Comparison of ENCODE assay signal across 24 mouse cellular contexts in the genomic region with DNA sequence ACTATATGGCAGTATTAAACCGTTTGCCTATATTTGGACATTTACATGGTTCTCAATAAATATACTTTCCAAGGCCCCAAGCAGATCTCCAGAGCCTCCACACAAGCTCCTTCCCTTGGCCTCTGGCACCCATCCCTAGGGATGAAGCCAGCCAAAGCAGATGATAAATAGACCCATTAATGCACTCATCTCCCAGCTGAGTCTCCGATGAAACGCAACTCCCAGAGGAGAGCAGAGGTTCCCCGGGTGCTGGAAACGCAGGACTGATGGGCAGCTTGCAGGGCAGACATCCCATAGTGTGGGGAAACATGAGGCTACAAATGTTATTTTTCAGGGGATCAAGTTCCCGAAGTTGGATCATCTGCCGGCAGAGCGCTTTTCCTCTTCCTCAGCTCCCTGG. TPM values are rescaled to one million over a fixed set of nuclear protein-coding genes. Genes with fewer than 3 reads are reported as not detected.
DNase-seq lines count a peak whose midpoint lies in the region; ATAC-seq and TF ChIP-seq lines count a peak whose summit lies in the region.
"Had no signal": no experiment of that assay in that cellular context is flagged by ENCODE, and none has a peak within 500 bp of the region (broad histone marks: within the 10 kb centered on the region; RNA-seq: fewer than 3 reads in every experiment).

No protein-coding gene starts in this region.

- no peaks in the 10 kb centered on the region for H3K9me3 ChIP-seq in kidney, embryonic 16.5 days (ENCODE audit: low read length)
- H3K9me3 ChIP-seq: embryonic facial prominence, embryonic 12.5 days; forebrain, embryonic 12.5 days; heart, embryonic 12.5 days; hindbrain, embryonic 10.5 days; intestine, embryonic 15.5 days; limb, embryonic 13.5 days; liver, embryonic 12.5 days; midbrain, embryonic 12.5 days had no signal

- 0 out of 2 replicates have a peak overlapping the region, but pooled peaks have one; percentile 2 for H3K4me3 ChIP-seq in gastrocnemius, adult 2 months
- no peak overlapping the region for H3K4me3 ChIP-seq in kidney, embryonic 16.5 days (ENCODE audit: low read length)
- H3K4me3 ChIP-seq in myocyte: no peak overlapping the region
- H3K4me3 ChIP-seq: embryonic facial prominence, embryonic 12.5 days; erythroblast, embryonic 14.5 days; forebrain, embryonic 12.5 days; heart, embryonic 12.5 days; hindbrain, embryonic 10.5 days; intestine, embryonic 15.5 days; limb, embryonic 13.5 days; liver, embryonic 12.5 days; midbrain, embryonic 12.5 days had no signal

- TF ChIP-seq POLR2A in myocyte (IDR thresholded peaks at IDR 0.05; ENCODE audit: insufficient read length, low read depth): no peak

- TF ChIP-seq CTCF in gastrocnemius, adult 2 months (IDR thresholded peaks at IDR 0.05): no peak

- H3K9ac ChIP-seq in kidney, embryonic 16.5 days (replicated peaks; ENCODE audit: low read length): no peak overlapping the region
- H3K9ac ChIP-seq: embryonic facial prominence, embryonic 12.5 days; forebrain, embryonic 12.5 days; heart, embryonic 12.5 days; intestine, embryonic 15.5 days; limb, embryonic 13.5 days; liver, embryonic 12.5 days; midbrain, embryonic 12.5 days had no signal

- 0 out of 2 replicates have a peak, but pooled peaks cover 6% of the 10 kb centered on the region for H3K4me1 ChIP-seq in kidney, embryonic 16.5 days (ENCODE audit: insufficient read depth, low read length)
- H3K4me1 ChIP-seq: embryonic facial prominence, embryonic 12.5 days; forebrain, embryonic 12.5 days; intestine, embryonic 15.5 days; limb, embryonic 13.5 days; liver, embryonic 12.5 days; midbrain, embryonic 12.5 days had no signal

- H3K27me3 ChIP-seq in kidney, embryonic 16.5 days (ENCODE audit: insufficient read depth, low read length): no peaks in the 10 kb centered on the region
- no peaks in the 10 kb centered on the region for H3K27me3 ChIP-seq in myocyte (ENCODE audit: control insufficient read depth, insufficient read depth, insufficient read length)
- H3K27me3 ChIP-seq: embryonic facial prominence, embryonic 12.5 days; forebrain, embryonic 12.5 days; heart, embryonic 12.5 days; intestine, embryonic 15.5 days; limb, embryonic 13.5 days; midbrain, embryonic 12.5 days had no signal

- no peaks in the 10 kb centered on the region for H3K79me2 ChIP-seq in myocyte (ENCODE audit: control insufficient read depth, insufficient read depth)

- H3ac ChIP-seq in myocyte (ENCODE audit: control insufficient read depth, insufficient read length): no peak overlapping the region

- peak overlapping the region; percentile 56 for H3K27ac ChIP-seq in gastrocnemius, adult 2 months
- H3K27ac ChIP-seq in kidney, embryonic 16.5 days (ENCODE audit: low read length): no peak overlapping the region
- H3K27ac ChIP-seq: embryonic facial prominence, embryonic 12.5 days; forebrain, embryonic 12.5 days; hindbrain, embryonic 10.5 days; intestine, embryonic 15.5 days; limb, embryonic 13.5 days; liver, embryonic 12.5 days; midbrain, embryonic 12.5 days had no signal

- H3K4me2 ChIP-seq in kidney, embryonic 16.5 days (replicated peaks; ENCODE audit: low read depth, low read length): no peak overlapping the region
- peak overlapping the region; percentile 52 for H3K4me2 ChIP-seq in myocyte (ENCODE audit: low read depth)
- H3K4me2 ChIP-seq: embryonic facial prominence, embryonic 12.5 days; forebrain, embryonic 12.5 days; heart, embryonic 12.5 days; intestine, embryonic 15.5 days; limb, embryonic 13.5 days; liver, embryonic 12.5 days; midbrain, embryonic 12.5 days had no signal

- no peaks in the 10 kb centered on the region for H3K36me3 ChIP-seq in kidney, embryonic 16.5 days (ENCODE audit: insufficient read depth, low read length)
- H3K36me3 ChIP-seq in myocyte (ENCODE audit: control insufficient read depth, insufficient read depth): no peaks in the 10 kb centered on the region
- H3K36me3 ChIP-seq: embryonic facial prominence, embryonic 12.5 days; forebrain, embryonic 12.5 days; heart, embryonic 12.5 days; hindbrain, embryonic 10.5 days; intestine, embryonic 15.5 days; limb, embryonic 13.5 days; liver, embryonic 12.5 days; midbrain, embryonic 12.5 days had no signal

- intact Hi-C loops in gastrocnemius, adult 2 months (cut with DNase I): no loop called here

- no peak for ATAC-seq in kidney, embryonic 16.5 days (ENCODE audit: low FRiP score, low TSS enrichment)
- ATAC-seq: CD4-positive, CD25-positive, alpha-beta regulatory T cell, adult 4 months; hindbrain, embryonic 16.5 days; intestine, embryonic 15.5 days; liver, embryonic 12.5 days had no signal

- peak; percentile 69 for DNase-seq in gastrocnemius, adult 2 months
- DNase-seq in gastrocnemius, postnatal 10 days: no peak
- DNase-seq in kidney, postnatal 4 days: peak; percentile 11 to 40
- peak; percentile 70 for DNase-seq in NIH3T3 (ENCODE audit: low read depth)
- DNase-seq in heart, adult 11 months: no peak
- no peak for DNase-seq in layer of hippocampus, adult 8-10 months (ENCODE audit: low spot score in 2 of 2)
- DNase-seq: cerebellum, adult 18-20 months; cerebellum, postnatal 14 days; heart, postnatal 10 days; lung, adult 18-20 months had no signal

- 29% methylated on average over 8 of the region's 8 CpGs for WGBS in kidney, embryonic 16.5 days

TF ChIP-seq in myocyte, 11 proteins besides CTCF, POLR2A, EP300 and RAD21:
- TF ChIP-seq MYOG (IDR thresholded peaks at IDR 0.05; ENCODE audit: control insufficient read depth in 1 of 3, insufficient read depth in 1 of 3, insufficient read length in 2 of 3, low read depth in 2 of 3) (no peak), E2F4 (IDR thresholded peaks at IDR 0.05; ENCODE audit: insufficient read depth) (no peak), POLR2AphosphoS2 (IDR thresholded peaks at IDR 0.05; ENCODE audit: insufficient read length, low read depth) (no peak), TCF12 (IDR thresholded peaks at IDR 0.05; ENCODE audit: insufficient read depth, poor library complexity, severe bottlenecking) (no peak), TCF3 (IDR thresholded peaks at IDR 0.05; ENCODE audit: insufficient read length, low read depth) (no peak), SRF (IDR thresholded peaks at IDR 0.05; ENCODE audit: control insufficient read depth, insufficient read length, low read depth) (no peak), USF1 (IDR thresholded peaks at IDR 0.05; ENCODE audit: low read depth) (no peak)

RNA-seq across cellular contexts. Expression of gene Lmod1, which starts 17.3 kb away (rescaled TPM):
- 1 to 10 TPM; 4.5 to 5.3 TPM for total RNA-seq in gastrocnemius, adult 2 months (2021)
- total RNA-seq in gastrocnemius, postnatal 10 days (2021): 1 to 10 TPM; 2.5 to 3.7 TPM
- polyA plus RNA-seq in kidney, embryonic 16.5 days (2015; fragmentation: Nextera tagmentation; extraction: Ambion mirVana): 1.8 and 2.9 TPM in 2 replicates
- polyA plus RNA-seq in myocyte (2012; fragmentation: generic; extraction: Trizol): 7.1 TPM
- under 1 TPM; 0.70 to 0.96 (median 0.75) TPM for total RNA-seq in layer of hippocampus, adult 8-10 months (2022)
- total RNA-seq: granulocyte monocyte progenitor cell, adult 5-6 weeks had no signal
- polyA plus RNA-seq: erythroblast, embryonic 14.5 days had no signal

RNA-seq across cellular contexts. Expression of gene Timm17a, which starts 28.4 kb away (rescaled TPM):
- 100 to 1,000 TPM; 282 to 343 TPM for total RNA-seq in gastrocnemius, adult 2 months (2021)
- total RNA-seq in gastrocnemius, postnatal 10 days (2021): 100 to 1,000 TPM; 201 to 217 TPM
- polyA plus RNA-seq in kidney, embryonic 16.5 days (2015; fragmentation: Nextera tagmentation; extraction: Ambion mirVana): 201 and 206 TPM in 2 replicates
- polyA plus RNA-seq in myocyte (2012; fragmentation: generic; extraction: Trizol): 172 TPM
- total RNA-seq in layer of hippocampus, adult 8-10 months (2022): 100 to 1,000 TPM; 164 to 196 (median 187) TPM

RNA-seq across cellular contexts. Expression of gene Shisa4, which starts 33.1 kb away (rescaled TPM):
- total RNA-seq in gastrocnemius, adult 2 months (2021): 100 to 1,000 TPM; 139 to 152 TPM
- 100 to 1,000 TPM; 261 to 295 TPM for total RNA-seq in gastrocnemius, postnatal 10 days (2021)
- 47.1 and 50.8 TPM in 2 replicates for polyA plus RNA-seq in kidney, embryonic 16.5 days (2015; fragmentation: Nextera tagmentation; extraction: Ambion mirVana)
- 92.0 TPM for polyA plus RNA-seq in myocyte (2012; fragmentation: generic; extraction: Trizol)
- total RNA-seq in layer of hippocampus, adult 8-10 months (2022): 100 to 1,000 TPM; 108 to 137 (median 121) TPM
- total RNA-seq: granulocyte monocyte progenitor cell, adult 5-6 weeks had no signal
- polyA plus RNA-seq: erythroblast, embryonic 14.5 days had no signal

RNA-seq across cellular contexts. Expression of gene Rnpep, which starts 58.1 kb away (rescaled TPM):
- total RNA-seq in gastrocnemius, adult 2 months (2021): 10 to 100 TPM; 11.9 to 15.8 TPM
- 10 to 100 TPM; 11.4 to 16.8 TPM for total RNA-seq in gastrocnemius, postnatal 10 days (2021)
- 89.8 and 91.8 TPM in 2 replicates for polyA plus RNA-seq in kidney, embryonic 16.5 days (2015; fragmentation: Nextera tagmentation; extraction: Ambion mirVana)
- polyA plus RNA-seq in myocyte (2012; fragmentation: generic; extraction: Trizol): 23.2 TPM
- 10 to 100 TPM; 53.9 to 63.9 (median 59.3) TPM for total RNA-seq in layer of hippocampus, adult 8-10 months (2022)

Comparison
In these comparisons a context has a peak if more than half of its experiments do, and no peak if none do; other contexts are left out.
1. DNase-seq: peak in gastrocnemius, adult 2 months (single experiment), kidney, postnatal 4 days (2 of 2) and NIH3T3 (single experiment); none in gastrocnemius, postnatal 10 days (single experiment), heart, adult 11 months (single experiment) and layer of hippocampus, adult 8-10 months (0 of 2).